Mouse (Mus musculus): ENCODE data around the gene Abhd15. TPM values are rescaled to one million over a fixed set of nuclear protein-coding genes. Genes with fewer than 3 reads are reported as not detected.

Gene Abhd15
- polyA plus RNA-seq, 1 experiment, result 0.77 TPM

- no peak for TF ChIP-seq POLR2A (IDR thresholded peaks at IDR 0.05; ENCODE audit: extremely low read depth, insufficient read depth, low read length)
- TF ChIP-seq CTCF (IDR thresholded peaks at IDR 0.05; ENCODE audit: extremely low read depth, insufficient read depth, low read length), result no peak
- Histone ChIP-seq H3K27ac (ENCODE audit: insufficient read depth, low read length) (no peak overlapping the region; the same call in 1 of the 2 replicates), H3K4me3 (ENCODE audit: insufficient read depth, low read length) (no peak overlapping the region), H3K4me1 (ENCODE audit: control insufficient read depth, insufficient read depth, low read length) (peaks cover 9% of the 10 kb centered on the region)
Measured at GRCm38 (mm10) chr11:77499354-77499753, 15.6 kb upstream of the Abhd15 start.

GRCm38 (mm10) chr11:77500361-77501325 lies 14.3 kb upstream of the Abhd15 start:
- Histone ChIP-seq H3K27ac (ENCODE audit: insufficient read depth, low read length) (peak overlapping the region; percentile 20; the same call in 1 of the 2 replicates), H3K4me1 (ENCODE audit: control insufficient read depth, insufficient read depth, low read length) (peaks cover 6% of the 10 kb centered on the region), H3K4me3 (ENCODE audit: insufficient read depth, low read length) (no peak overlapping the region)
- no peak for TF ChIP-seq CTCF (IDR thresholded peaks at IDR 0.05; ENCODE audit: extremely low read depth, insufficient read depth, low read length)

GRCm38 (mm10) chr11:77501392-77501791 lies 13.5 kb upstream of the Abhd15 start:
- TF ChIP-seq POLR2A (IDR thresholded peaks at IDR 0.05; ENCODE audit: extremely low read depth, insufficient read depth, low read length) (no peak), CTCF (IDR thresholded peaks at IDR 0.05; ENCODE audit: extremely low read depth, insufficient read depth, low read length) (peak; percentile 83)
- H3K27ac ChIP-seq (ENCODE audit: insufficient read depth, low read length), result no peak overlapping the region
- peaks cover 6% of the 10 kb centered on the region for H3K4me1 ChIP-seq (ENCODE audit: control insufficient read depth, insufficient read depth, low read length)
- H3K4me3 ChIP-seq (ENCODE audit: insufficient read depth, low read length), result no peak overlapping the region

GRCm38 (mm10) chr11:77501971-77502370 lies 12.9 kb upstream of the Abhd15 start:
- Histone ChIP-seq H3K4me1 (ENCODE audit: control insufficient read depth, insufficient read depth, low read length) (peaks cover 6% of the 10 kb centered on the region), H3K4me3 (ENCODE audit: insufficient read depth, low read length) (no peak overlapping the region), H3K27ac (ENCODE audit: insufficient read depth, low read length) (no peak overlapping the region)
- TF ChIP-seq POLR2A (IDR thresholded peaks at IDR 0.05; ENCODE audit: extremely low read depth, insufficient read depth, low read length) (no peak), CTCF (IDR thresholded peaks at IDR 0.05; ENCODE audit: extremely low read depth, insufficient read depth, low read length) (no peak)

- H3K4me3 ChIP-seq (ENCODE audit: insufficient read depth, low read length), result no peak overlapping the region
- H3K27ac ChIP-seq (ENCODE audit: insufficient read depth, low read length), result no peak overlapping the region
- TF ChIP-seq POLR2A (IDR thresholded peaks at IDR 0.05; ENCODE audit: extremely low read depth, insufficient read depth, low read length), result no peak
- TF ChIP-seq CTCF (IDR thresholded peaks at IDR 0.05; ENCODE audit: extremely low read depth, insufficient read depth, low read length), result no peak
- peaks cover 4% of the 10 kb centered on the region for H3K4me1 ChIP-seq (ENCODE audit: control insufficient read depth, insufficient read depth, low read length)
Measured at GRCm38 (mm10) chr11:77502481-77502880, 12.4 kb upstream of the Abhd15 start.

GRCm38 (mm10) chr11:77503511-77503910 lies 11.4 kb upstream of the Abhd15 start:
- TF ChIP-seq POLR2A (IDR thresholded peaks at IDR 0.05; ENCODE audit: extremely low read depth, insufficient read depth, low read length), result no peak
- no peak for TF ChIP-seq CTCF (IDR thresholded peaks at IDR 0.05; ENCODE audit: extremely low read depth, insufficient read depth, low read length)
- no peak overlapping the region for H3K4me3 ChIP-seq (ENCODE audit: insufficient read depth, low read length)
- 0 out of 2 replicates have a peak overlapping the region, but pooled peaks have one; percentile 8 for H3K27ac ChIP-seq (ENCODE audit: insufficient read depth, low read length)
- H3K4me1 ChIP-seq (ENCODE audit: control insufficient read depth, insufficient read depth, low read length), result peaks cover 2% of the 10 kb centered on the region

GRCm38 (mm10) chr11:77504377-77504776 lies 10.5 kb upstream of the Abhd15 start:
- no peak for TF ChIP-seq POLR2A (IDR thresholded peaks at IDR 0.05; ENCODE audit: extremely low read depth, insufficient read depth, low read length)
- TF ChIP-seq CTCF (IDR thresholded peaks at IDR 0.05; ENCODE audit: extremely low read depth, insufficient read depth, low read length), result no peak
- Histone ChIP-seq H3K27ac (ENCODE audit: insufficient read depth, low read length) (no peak overlapping the region), H3K4me3 (ENCODE audit: insufficient read depth, low read length) (no peak overlapping the region), H3K4me1 (ENCODE audit: control insufficient read depth, insufficient read depth, low read length) (peaks cover 2% of the 10 kb centered on the region)

GRCm38 (mm10) chr11:77505291-77505980 lies 9.5 kb upstream of the Abhd15 start:
- no peak for TF ChIP-seq POLR2A (IDR thresholded peaks at IDR 0.05; ENCODE audit: extremely low read depth, insufficient read depth, low read length)
- TF ChIP-seq CTCF (IDR thresholded peaks at IDR 0.05; ENCODE audit: extremely low read depth, insufficient read depth, low read length), result no peak
- Histone ChIP-seq H3K4me1 (ENCODE audit: control insufficient read depth, insufficient read depth, low read length) (peaks cover 2% of the 10 kb centered on the region), H3K4me3 (ENCODE audit: insufficient read depth, low read length) (no peak overlapping the region), H3K27ac (ENCODE audit: insufficient read depth, low read length) (no peak overlapping the region)

GRCm38 (mm10) chr11:77506273-77506672 lies 8.6 kb upstream of the Abhd15 start:
- no peaks in the 10 kb centered on the region for H3K4me1 ChIP-seq (ENCODE audit: control insufficient read depth, insufficient read depth, low read length)
- no peak overlapping the region for H3K27ac ChIP-seq (ENCODE audit: insufficient read depth, low read length)
- H3K4me3 ChIP-seq (ENCODE audit: insufficient read depth, low read length), result no peak overlapping the region
- TF ChIP-seq CTCF (IDR thresholded peaks at IDR 0.05; ENCODE audit: extremely low read depth, insufficient read depth, low read length) (no peak), POLR2A (IDR thresholded peaks at IDR 0.05; ENCODE audit: extremely low read depth, insufficient read depth, low read length) (no peak)

All from cortical plate, adult 2 months (tissue).